Mouse (Mus musculus) bone marrow, adult 2 months (tissue): ENCODE data around the gene Nexn.

Experiments
- CTCF ChIP-seq: fragments of 200-500 bp; IDR thresholded peaks from 2 replicates; pipeline ENCODE4 v1.5.1; 2011; ENCODE audit warnings: low read length, control low read depth; ENCODE audit not compliant: control insufficient read depth, insufficient read depth
- POLR2A ChIP-seq: fragments of 200-500 bp; IDR thresholded peaks from 2 replicates; pipeline ENCODE4 v1.6.1; 2011; ENCODE audit warnings: low read depth, mild to moderate bottlenecking, control low read depth, low read length, borderline replicate concordance; ENCODE audit not compliant: control insufficient read depth

DNA sequence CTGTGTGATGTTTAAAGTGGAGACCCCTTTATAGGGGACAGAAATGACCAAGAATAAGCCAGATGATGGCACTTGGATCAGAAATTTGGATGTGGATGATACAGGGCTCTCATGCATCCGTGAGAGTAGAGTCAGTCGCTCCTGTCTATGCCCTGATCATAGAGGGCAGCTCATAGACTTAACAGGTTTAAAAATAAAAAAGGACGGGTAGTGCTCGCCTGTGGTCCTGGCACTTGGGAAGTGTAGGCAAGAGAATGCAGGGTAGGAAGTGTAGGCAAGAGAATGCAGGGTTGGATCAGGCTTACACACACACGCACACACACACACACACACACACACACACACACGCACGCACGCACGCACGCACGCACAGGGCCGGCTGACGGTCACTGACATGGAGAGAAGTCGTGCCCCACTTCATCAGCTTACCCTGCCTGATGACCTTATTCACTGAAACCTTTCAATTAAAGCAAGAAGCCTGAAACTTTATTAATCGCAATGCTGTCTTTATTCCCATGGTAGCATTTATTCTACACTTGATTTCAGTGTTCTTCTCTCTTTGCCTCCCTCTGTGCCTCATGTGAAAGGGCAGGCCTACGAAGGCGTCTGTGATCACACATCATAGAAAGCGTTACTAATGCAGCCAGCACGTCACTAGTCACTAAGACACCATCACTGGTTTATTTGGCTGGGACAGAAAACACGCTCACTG, 7.0 kb upstream of the Nexn start:
- TF ChIP-seq POLR2A (no peak), CTCF (no peak)
